Mouse (Mus musculus) left cerebral cortex, adult 2 months (tissue): Measurements from ENCODE around the gene Plscr4. TPM values are rescaled to one million over a fixed set of nuclear protein-coding genes. Genes with fewer than 3 reads are reported as not detected.

Experiments
- DNase-seq, 2 experiments: peaks; one replicate each; pipeline ENCODE4 v3.0.0; 2021 to 2022; ENCODE audit warnings: low spot score in 2 of 2, mixed read lengths in 1 of 2; ENCODE audit errors: extremely low spot score in 1 of 2
- H3K27ac ChIP-seq: fragments of 200-600 bp; 2 replicates; pipeline ENCODE4 v1.8.1; 2022
- H3K4me3 ChIP-seq: fragments of 200-600 bp; 2 replicates; pipeline ENCODE4 v1.8.1; 2022
- CTCF ChIP-seq: fragments of 200-600 bp; IDR thresholded peaks from 2 replicates; pipeline ENCODE4 v1.8.1; 2022; ENCODE audit warnings: antibody characterized with exemption, mild to moderate bottlenecking, moderate library complexity
- intact Hi-C: fragments of 180-260 bp; cut with DNase I; formaldehyde crosslinking; loops from one replicate; pipeline ENCODE4 v1.15.1; 2025
- total RNA-seq, 2 experiments: library from RNA; stranded (reverse); gene quantifications; 2 replicates each; pipeline ENCODE4 v1.2.3; 2021

Plscr4 gene
- total RNA-seq, 2 experiments from 2014 or later, result 1.4 to 1.7 TPM

DNA sequence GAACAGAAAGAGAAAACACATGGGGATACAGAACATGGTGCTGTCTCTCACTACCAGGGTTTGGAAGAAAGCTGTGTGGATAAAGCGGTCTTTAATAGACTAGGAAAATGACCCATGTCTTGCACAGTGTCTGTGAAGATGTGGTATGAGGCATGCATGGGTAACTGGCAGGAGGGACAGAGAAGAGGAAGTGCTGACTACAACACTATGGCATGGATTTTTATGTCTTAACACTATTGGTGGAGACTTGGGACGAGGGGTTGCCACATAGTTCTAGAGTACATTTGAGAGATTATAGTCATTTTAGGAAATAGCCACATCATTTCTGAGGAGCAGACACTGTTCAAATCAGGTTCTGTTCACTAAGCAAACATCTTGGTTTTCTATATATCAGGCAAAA, 16.0 kb downstream of the Plscr4 start:
- Histone ChIP-seq H3K4me3 (no peak overlapping the region), H3K27ac (no peak overlapping the region)
- DNase-seq, result no peak
- intact Hi-C loops, result no loop called here
- TF ChIP-seq CTCF, result no peak

DNA sequence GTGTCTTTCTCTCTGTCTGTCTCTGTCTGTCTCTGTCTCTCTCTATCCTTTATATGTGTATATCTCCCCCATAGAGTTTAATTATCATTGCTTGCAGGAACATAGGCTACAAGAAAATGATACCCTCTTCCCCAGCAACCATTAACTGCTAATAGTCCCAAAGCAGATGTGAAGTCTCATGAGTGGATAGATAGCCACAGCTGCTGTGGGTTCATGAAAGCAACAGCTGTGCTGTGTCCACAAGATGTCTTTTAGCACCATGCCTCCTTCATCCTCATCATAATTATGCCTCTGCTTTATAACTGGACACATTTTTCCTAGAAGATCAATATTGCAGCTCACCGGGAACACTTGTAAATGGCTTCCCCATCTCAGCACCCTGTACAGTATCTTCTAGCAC, 17.1 kb downstream of the Plscr4 start:
- intact Hi-C loops, result no loop called here
- Histone ChIP-seq H3K27ac (no peak overlapping the region), H3K4me3 (no peak overlapping the region)
- DNase-seq, result no peak
- no peak for TF ChIP-seq CTCF

DNA sequence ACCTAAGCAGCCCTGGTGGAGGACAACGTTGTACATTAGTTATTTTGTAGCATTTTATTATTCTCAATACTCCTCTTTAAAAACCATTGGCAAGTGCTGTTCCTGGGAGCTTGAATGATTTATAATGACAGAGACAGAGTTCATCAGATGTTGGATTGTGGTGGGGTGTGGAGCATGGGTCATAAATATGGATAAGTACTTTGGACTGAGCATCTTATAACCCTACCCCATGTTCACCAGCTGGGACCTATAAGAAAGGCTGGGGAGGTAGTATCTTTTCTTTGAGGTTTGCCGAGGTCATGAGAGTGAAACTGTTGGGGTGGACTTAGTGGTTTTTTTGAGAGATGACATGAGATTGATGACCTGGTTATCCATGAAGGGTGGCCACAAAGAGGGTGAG, 24.5 kb downstream of the Plscr4 start:
- intact Hi-C loops, result no loop called here
- DNase-seq, result no peak

DNA sequence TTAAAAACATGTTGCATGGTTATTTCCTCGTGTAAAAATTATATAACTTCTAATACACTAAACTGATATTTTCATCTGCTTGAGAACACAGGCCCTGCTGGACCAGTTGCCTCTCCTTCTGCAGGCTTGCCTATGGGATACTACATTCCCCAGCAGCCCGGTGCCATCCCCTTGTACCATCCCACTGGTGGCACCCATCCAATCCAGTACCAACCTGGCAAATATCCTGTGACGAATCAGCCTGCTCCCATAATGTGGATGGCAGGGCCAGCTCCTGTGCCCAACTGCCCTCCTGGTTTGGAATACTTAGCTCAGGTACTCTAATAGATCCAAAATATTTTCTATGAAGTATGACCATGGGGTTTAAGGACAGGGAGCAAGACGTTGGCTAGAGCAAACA, 25.4 kb downstream of the Plscr4 start:
- TF ChIP-seq CTCF, result no peak
- DNase-seq, result no peak
- Histone ChIP-seq H3K27ac (no peak overlapping the region), H3K4me3 (no peak overlapping the region)
- intact Hi-C loops, result no loop called here

More for the DNA sequence above, 24.5 kb downstream of the Plscr4 start:
- Histone ChIP-seq H3K27ac (no peak overlapping the region), H3K4me3 (no peak overlapping the region)
- no peak for TF ChIP-seq CTCF

DNA sequence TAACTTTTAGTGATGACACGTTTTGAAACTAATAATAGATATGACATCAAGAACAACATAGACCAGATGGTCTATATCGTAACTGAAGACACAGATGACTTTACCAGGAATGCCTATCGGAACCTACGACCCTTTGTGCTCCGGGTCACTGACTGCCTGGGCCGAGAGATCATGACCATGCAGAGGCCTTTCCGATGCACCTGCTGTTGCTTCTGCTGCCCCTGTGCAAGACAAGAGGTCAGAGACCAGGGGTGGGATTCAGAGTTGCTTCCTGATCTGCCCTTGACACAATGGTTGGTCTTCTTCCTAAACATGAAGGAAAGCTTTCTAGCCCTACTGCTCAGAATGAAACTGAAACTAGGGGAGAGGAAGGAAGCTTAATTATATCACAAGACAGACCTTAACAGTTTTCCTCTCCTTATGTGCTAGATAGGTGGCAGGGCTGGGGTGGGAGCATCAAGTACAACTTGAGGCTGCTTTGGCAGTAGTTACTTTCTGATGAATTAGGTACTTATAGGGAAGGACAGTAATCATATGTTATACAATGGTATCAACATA, 27.6 kb downstream of the Plscr4 start:
- Histone ChIP-seq H3K27ac (no peak overlapping the region), H3K4me3 (no peak overlapping the region)
- intact Hi-C loops, result no loop called here
- no peak for TF ChIP-seq CTCF
- no peak for DNase-seq

DNA sequence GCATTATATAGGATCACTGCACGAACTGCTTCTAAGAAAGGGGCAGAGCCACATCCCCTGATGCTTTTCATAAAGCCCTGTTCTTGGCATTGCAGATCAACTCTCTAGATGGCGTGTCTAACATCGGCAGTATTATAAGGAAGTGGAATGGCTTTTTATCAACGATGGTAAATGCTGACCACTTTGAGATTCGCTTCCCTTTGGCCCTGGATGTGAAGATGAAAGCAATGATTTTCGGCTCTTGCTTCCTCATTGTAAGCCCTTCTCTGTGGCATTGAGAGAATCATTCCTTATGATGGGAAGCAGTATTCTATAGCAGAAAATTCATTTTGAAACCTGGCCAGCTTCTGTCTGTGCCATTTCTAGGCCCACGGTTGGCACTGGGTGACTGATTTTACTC, 32.7 kb downstream of the Plscr4 start:
- no peak overlapping the region for H3K27ac ChIP-seq
- TF ChIP-seq CTCF, result no peak
- DNase-seq, result no peak
- intact Hi-C loops, result no loop called here
- H3K4me3 ChIP-seq, result no peak overlapping the region

DNA sequence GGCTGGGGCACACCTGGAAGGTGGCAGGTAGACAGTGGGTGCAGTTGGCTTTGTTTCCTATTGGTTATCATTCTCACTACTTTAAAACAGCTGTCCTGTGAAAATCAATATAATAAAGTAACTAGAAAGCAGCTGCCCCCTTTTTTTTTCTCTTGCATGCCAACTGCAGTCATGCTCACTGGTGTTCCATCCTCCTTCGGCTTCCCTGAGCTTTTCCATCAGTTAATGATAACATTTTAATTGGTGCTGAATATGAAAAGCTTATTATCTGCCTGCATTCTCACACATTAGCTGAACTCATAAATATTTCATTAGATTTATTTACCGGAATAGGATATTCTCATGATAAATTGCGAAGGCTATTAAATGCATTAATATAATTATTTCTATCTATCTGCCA, 33.1 kb downstream of the Plscr4 start:
- Histone ChIP-seq H3K4me3 (no peak overlapping the region), H3K27ac (no peak overlapping the region)
- intact Hi-C loops, result no loop called here
- no peak for TF ChIP-seq CTCF
- DNase-seq, result no peak

DNA sequence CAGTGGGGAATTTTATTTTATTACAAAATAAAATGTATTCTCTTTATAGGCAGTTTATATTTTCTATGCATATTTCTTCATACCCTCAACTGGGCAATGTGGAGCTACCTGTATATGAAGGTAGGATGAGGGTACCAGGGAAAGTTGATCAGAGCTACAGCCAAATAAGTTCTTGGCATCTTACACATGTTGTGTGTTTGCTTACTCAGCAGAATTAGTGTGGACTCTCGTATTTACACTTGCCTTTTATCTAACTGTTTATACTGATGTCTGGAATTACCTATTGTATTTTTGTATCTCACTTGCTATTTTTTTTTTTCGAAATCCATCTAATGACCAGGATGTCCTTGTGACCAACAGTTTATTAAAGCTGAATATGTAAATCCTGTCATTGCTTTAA, 34.1 kb downstream of the Plscr4 start:
- intact Hi-C loops, result no loop called here
- TF ChIP-seq CTCF, result no peak

DNA sequence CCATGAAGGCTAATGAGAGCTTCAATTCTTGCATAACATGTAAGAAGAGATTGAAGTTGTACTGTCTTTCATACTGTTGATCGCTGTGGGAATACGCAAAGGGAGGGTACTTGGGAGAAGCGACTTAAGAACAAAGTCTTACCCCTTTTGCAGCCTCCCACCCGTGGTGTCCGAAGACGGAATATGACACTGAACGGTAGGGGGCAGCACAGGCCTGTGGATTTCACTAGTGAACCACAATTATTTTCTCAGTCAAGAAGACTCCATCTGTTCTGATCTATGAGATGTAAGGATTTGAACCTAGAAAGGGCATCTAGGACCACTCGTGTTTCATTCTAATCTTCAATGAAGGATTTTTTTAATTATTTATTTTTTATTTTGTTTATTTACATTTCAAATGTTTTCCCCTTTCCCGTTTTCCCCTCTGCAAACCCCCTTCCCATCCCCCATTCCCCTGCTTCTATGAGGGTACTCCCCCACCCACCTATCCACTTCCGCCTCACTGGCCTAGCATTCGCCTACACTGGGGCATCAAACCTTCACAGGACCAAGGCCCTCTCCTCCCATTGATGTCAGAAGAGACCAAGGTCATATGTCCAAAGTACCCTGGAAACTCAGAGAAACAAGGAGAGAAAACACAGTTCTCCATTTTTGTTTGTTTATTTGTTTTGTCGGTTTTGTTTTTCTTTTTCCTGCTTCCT, 42.7 kb downstream of the Plscr4 start:
- Histone ChIP-seq H3K4me3 (no peak overlapping the region), H3K27ac (no peak overlapping the region)
- peak; percentile 73 to 88 for DNase-seq
- peak; percentile 89 for TF ChIP-seq CTCF
- intact Hi-C loops, result loop anchor here (1.0 to 10.0 kb wide), 3 partner anchors 111 to 575 kb away; no protein-coding TSS in a partner anchor

More for the DNA sequence above, 34.1 kb downstream of the Plscr4 start:
- no peak overlapping the region for H3K27ac ChIP-seq
- no peak for DNase-seq
- no peak overlapping the region for H3K4me3 ChIP-seq

DNA sequence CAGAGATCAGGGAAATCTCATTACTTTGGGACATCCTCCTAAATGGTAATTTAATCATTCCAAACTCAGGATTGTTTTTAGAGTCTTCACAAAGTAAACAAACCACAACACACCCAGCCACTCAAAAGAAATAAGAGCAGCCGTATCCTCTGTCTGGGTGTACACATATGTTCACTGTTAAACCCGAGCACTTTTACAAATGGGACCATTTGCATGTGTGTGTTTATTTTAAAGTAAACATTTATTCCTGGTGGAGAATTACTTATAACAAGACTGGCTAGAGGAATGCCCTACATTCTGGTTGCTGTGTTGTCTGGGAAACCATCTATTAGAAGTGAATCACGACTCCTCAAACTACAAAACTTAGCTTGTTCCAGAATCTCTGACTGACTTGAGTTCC, 47.1 kb downstream of the Plscr4 start:
- no peak for TF ChIP-seq CTCF
- no peak for DNase-seq
- no peak overlapping the region for H3K27ac ChIP-seq
- no peak overlapping the region for H3K4me3 ChIP-seq
- intact Hi-C loops, result loop anchor here (10.0 kb wide), 1 partner anchor 571 kb away; no protein-coding TSS in a partner anchor

DNA sequence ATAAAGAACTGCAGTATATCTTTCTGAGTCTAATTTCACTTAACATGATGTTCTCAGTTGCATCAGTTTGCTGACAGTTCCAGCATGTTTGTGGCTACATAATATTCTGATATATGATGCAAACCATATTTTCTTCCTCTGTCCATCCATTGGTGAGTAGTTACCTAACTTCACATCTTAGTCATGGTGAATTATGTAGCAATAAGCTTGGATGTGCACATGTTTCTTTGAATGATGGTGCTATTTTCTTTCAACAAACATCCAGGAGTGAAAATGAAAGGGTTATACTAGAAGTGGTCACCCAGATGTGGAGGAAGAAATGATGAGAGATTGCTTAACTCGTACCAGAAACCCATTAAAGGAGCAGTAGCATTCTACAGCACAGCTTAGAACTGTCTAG, 47.7 kb downstream of the Plscr4 start:
- Histone ChIP-seq H3K27ac (no peak overlapping the region), H3K4me3 (no peak overlapping the region)
- intact Hi-C loops, result loop anchor here (10.0 kb wide), 1 partner anchor 570 kb away; no protein-coding TSS in a partner anchor
- DNase-seq, result no peak
- TF ChIP-seq CTCF, result no peak

DNA sequence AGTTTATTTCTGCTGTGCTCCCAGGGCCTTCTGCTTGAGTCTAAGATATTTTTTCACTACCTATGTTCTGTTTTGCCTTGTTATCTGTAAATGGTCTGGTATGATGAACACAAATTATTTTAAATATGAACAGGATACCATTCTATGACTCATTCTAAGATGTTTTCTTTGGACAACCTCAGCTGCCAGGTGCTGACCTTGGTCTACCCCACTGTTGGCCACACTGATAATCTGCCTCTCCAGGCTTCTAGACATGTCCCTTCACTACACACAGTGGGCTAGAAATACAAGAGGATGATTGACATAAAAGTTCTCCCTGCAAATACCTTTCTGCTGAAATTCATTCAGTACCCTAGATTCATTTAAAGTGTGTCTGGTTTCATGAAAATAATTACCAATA, 54.5 kb downstream of the Plscr4 start:
- no peak for TF ChIP-seq CTCF
- no peak overlapping the region for H3K4me3 ChIP-seq
- intact Hi-C loops, result no loop called here
- DNase-seq, result no peak
- H3K27ac ChIP-seq, result no peak overlapping the region

DNA sequence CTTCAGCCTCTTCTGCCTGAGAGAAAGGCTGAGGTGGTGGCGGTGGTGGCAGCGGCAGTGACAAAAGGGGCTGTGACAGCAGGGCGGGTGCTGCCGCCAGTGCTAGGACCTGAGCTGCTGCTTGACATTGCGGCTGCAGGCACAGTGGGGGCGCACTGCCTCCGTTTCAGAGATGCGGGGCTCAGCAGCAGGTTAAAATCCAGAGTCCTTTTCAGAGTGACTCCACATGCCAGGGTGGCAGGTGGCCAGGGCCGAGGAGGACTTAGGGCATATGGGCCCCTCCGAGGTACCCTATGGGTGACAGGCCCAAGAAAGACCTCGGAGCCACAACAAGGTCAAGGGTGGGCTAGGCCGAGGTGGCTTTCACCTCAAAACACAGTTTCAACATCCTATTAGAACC, 59.9 kb downstream of the Plscr4 start:
- DNase-seq, result no peak
- Histone ChIP-seq H3K4me3 (no peak overlapping the region), H3K27ac (no peak overlapping the region)
- TF ChIP-seq CTCF, result no peak
- intact Hi-C loops, result no loop called here
